Mouse (Mus musculus): ENCODE results near the gene Ttf2.

Gene Ttf2

DNA sequence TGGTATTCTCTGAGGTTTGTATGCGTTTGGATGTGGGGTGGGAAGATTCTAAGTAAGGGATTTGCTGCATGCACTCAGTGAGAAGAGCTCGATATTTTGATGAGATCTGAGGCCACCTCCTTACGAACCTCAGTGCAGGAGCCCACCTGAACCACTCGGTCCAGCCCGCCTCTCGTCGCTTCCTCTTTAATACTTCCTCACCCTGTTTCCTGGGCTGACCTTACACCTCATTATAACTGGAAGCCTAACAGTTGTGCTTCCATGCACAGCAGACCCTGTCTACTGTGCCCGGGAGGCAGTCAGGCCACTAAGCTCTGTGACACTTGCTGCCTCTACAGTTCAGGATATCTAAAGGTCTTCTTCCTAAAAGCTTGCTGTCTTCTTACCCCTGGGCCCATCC, 9.8 kb upstream of the Ttf2 start:
- DNase-seq (ENCODE audit: extremely low read depth, low read depth, low spot score), result no peak

DNA sequence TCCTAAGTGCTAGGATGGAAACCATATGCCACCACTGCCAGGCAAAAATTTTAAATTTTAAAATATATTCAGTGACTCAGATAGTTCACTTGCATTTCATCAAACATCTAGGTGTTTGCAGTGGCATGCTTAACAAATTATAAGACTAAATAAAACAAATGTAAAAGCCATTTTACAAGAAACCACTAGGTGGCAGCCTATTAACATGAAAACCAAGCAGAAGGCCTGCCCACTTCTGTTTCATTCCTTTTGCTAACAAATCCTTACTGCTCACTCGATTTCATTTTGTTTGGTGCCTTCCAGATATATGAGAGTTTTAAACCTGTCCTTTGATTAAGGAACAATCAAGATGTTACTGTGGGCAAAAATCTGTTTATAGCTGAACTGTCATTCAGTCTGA, 4.4 kb upstream of the Ttf2 start:
- no peak for DNase-seq (ENCODE audit: extremely low read depth, low read depth, low spot score)

DNA sequence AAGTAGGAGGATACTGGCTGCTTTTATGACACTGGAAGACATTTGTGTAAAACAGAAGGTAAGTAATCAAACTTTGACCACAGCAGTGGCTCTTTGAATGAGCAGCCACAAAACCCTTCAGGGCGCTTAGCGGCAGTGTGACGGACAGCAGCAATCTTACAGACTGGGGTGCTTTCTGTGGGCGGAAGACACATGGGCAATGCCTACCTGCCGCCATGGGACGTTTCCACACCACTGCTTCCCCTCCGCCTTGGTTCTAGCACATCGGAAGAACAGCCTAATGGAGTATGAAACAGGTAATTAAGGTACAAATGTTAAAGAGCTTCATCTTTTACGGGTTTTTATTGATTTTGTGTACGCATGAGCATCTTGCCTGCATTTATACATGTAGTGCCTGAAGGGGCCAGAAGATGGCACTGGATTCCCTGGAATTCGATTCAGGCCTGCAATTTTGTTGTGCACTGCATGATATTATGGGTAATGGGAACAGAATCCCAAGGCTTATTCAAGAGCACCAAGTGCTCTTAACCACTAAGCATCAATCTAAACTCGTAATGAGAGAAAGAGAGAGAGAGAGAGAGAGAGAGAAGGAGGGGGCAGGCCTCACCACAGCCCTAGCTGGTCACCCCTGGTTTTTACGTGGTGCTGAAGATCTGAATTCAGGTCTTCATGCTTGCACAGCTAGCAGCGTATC, 5.5 kb downstream of the Ttf2 start:
- no peak for DNase-seq (ENCODE audit: extremely low read depth, low read depth, low spot score)

DNA sequence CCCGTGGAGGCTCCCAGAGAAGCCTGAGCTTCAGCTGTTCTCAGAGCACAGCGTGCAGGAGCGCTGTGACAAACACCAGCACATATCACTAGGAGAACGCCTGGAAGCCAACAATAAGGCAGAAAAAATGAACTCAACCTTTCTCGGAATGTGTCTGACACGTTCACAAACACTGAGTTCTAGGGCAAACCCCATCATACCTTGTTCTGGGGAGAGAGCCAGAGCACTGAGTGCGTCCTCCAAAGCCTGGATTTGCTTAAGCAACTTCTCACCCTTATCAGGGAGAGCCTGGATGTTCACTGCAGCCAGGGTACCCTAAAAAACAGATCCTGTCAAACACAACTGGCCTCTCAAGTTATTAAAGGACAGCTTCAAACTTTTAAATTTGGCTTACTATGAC, 8.0 kb downstream of the Ttf2 start:
- no peak for DNase-seq (ENCODE audit: extremely low read depth, low read depth, low spot score)

DNA sequence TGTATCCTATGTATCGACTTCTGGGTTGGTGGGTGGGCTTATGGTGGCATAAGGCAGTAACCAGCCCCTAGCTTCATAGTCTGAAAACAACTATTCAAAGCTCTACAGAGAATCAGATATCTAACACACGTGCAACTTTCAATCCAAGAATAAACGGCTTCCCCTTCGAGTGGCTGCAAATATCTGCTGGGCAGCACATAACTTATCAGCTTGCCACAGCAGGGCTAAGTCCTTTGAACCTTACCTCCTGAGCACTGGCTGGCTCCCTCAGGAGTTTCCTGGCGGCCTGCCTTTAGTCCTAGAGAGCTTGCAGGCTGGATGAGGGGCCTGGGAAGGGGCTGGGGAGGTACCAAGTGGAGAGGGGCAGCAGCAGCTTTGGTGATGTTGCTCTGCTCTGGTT, 8.5 kb downstream of the Ttf2 start:
- no peak for DNase-seq (ENCODE audit: extremely low read depth, low read depth, low spot score)

DNA sequence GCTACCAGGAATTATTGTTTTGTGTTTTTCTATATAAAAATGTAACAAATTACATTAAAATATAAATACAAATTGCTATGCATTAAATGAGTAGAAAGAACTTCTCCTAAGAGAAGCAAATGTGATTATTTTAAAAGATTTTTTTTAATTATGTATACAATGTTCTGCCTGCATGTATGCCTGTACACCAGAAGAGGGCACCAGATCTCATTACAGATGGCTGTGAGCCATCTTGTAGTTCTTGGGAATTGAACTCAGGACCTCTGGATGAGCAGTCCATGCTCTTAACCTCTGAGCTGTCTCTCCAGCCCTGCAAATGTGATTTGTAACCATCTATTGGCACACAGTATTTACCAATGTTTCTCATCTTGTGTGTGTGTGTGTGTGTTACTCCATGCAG, 14.8 kb downstream of the Ttf2 start:
- no peak for DNase-seq (ENCODE audit: extremely low read depth, low read depth, low spot score)

DNA sequence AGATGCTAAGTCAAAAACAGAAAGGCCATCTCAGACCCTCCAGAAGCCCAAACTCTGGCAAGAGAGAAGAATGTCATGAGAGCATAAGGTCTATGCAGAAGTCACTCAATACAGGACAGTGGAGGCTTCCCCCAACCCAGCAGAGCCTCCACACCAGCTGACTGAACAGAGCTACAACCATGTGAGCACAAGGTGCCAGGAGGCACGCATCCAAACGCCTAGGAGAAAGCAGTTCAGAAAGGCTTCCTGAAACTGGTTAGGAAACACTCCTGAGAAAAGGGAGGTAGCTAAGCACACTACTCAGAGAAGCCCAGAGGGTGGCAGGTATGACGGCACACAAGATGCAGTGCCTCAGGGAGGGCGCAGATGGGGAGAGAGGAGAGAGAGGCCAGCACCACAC, 17.9 kb downstream of the Ttf2 start:
- DNase-seq (ENCODE audit: extremely low read depth, low read depth, low spot score), result no peak

DNA sequence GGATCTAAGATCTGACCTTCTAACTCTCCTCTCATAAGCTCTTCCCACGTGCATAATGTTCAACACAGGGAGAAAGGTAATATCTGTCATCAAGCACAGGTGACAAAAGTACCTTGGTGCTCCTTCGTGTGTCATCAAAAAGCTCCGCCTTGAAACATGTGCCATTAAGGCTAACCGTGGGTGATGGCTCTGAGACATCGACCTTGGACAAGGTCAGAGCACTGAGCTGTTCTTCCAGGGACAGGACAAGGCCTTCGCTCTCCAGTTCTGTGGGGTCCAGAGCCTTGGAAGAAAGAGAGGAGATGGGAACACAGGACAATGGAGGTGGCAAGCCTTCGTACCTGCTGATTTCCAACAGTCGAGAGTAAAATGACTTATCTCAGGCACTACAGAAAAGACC, 22.2 kb downstream of the Ttf2 start:
- no peak for DNase-seq (ENCODE audit: extremely low read depth, low read depth, low spot score)

DNA sequence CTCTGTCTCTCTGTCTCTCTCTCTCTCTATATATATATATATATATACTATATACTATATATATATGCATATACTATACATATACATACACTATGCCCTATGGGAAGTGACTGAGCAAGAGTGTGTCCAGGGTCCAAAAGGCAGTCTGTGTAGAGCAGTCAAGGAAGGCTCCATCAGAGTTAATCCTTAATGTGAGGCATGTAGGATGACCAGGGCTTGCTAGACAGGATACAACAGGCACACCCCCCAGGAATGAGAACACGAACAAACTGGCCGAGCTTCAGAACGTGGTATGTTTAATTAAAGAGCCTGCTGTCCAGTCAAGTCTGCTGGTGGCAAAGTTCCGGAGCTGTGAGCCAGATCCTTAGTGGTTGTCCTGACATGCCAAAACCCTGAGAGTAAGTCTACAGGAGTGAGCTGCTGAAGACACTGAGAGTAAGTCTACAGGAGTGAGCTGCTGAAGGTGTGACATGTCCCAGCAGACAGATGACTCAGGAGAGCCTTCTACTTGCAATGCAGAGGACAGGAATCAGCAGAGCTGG, 28.9 kb downstream of the Ttf2 start:
- DNase-seq (ENCODE audit: extremely low read depth, low read depth, low spot score), result peak; percentile 63

DNA sequence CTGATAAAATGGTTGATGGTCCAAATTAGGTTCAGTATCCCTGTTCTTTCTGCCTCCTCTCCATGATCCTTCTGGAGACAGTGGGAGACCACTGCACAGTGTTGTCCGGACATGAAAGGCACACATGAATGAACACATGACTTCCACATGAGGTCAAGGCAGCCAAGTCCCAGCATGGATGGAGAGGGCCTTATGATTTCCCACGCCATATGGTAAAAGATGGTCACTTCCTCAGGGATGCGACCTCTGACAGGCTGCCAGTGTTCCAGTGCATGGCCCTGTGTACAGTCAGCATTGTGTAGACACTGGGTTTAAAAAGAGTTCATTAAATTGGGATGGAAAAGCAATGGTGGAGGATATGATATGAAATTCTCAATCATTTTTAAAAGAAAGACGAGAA, 31.3 kb downstream of the Ttf2 start:
- no peak for DNase-seq (ENCODE audit: extremely low read depth, low read depth, low spot score)

DNA sequence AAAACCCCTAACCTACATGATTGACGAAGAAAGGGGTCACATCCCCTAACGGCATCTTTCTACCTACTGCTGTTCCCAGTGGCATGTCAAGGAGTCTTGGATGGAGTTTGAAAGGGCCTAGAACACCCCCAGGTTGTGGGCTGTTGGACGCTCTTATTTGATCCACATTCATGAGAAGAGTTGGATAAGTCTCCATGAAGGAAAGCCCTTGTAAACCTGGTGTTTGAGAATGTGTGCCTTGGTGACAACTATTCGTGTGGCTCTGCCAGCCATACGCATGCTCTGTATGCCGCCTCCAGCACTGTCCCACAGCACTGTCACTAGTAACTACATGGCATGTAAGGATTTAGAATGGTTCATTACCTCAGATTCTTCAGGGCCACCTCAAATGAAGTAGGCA, 33.3 kb downstream of the Ttf2 start:
- DNase-seq (ENCODE audit: extremely low read depth, low read depth, low spot score), result no peak

DNA sequence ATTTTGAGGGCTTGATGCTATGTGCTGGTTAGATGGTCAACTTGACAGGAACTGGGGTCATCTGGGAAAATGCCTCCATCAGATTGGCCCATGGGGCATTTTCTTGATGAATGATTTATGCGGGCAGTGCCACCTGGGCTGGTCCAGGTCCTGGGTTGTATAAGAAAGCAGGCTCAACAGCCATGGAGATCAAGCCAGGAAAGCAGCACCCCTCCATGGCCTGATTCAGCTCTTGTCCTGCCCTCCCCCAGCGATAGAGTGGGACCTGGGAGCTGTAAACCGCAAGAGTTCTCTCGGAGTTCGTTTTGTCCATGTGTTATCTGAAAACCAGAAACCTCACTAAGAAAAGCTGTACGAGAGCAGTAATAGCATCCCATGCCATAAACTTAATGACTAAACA, 33.9 kb downstream of the Ttf2 start:
- DNase-seq (ENCODE audit: extremely low read depth, low read depth, low spot score), result no peak

DNA sequence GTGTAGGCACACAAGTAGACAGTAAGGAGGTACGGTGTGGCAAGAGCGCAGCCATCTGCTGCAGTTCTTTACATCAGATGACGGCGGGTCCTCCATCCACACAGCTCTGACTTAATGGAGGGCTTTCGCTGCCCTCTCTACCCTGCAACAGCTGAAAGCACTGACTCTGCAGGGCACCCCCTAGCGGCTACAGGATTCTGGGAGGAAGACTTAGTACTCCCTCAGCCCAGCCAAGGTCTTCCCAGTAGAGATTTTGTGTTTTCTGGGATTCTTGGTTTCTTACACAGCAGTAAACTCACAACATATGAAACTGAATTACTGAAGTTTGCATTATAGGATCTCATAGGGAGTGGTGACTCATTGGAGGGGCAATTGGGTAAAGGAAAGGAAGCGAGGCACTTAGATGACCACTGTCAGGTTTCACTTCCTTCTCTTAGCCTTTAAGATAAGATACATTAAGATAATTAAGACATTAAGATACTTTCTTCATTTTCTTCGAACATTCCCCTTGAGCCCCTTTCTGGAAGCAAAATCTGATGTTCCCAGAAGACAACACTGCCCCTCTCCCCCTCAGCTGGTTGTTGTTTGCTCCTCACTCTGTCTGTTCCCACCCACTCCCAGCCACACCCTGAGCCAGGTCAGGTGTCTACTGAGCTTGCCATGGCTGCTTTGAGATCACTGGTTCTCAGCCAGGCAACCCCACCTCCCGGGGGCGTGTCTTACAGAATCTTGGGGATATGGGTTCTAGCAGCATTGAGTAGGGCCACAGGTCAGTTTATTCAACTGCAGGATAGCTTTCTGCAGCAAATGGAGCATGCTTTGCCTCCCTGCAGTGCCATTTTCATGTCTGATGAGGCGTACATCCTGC, 37.2 kb downstream of the Ttf2 start:
- DNase-seq (ENCODE audit: extremely low read depth, low read depth, low spot score), result no peak

DNA sequence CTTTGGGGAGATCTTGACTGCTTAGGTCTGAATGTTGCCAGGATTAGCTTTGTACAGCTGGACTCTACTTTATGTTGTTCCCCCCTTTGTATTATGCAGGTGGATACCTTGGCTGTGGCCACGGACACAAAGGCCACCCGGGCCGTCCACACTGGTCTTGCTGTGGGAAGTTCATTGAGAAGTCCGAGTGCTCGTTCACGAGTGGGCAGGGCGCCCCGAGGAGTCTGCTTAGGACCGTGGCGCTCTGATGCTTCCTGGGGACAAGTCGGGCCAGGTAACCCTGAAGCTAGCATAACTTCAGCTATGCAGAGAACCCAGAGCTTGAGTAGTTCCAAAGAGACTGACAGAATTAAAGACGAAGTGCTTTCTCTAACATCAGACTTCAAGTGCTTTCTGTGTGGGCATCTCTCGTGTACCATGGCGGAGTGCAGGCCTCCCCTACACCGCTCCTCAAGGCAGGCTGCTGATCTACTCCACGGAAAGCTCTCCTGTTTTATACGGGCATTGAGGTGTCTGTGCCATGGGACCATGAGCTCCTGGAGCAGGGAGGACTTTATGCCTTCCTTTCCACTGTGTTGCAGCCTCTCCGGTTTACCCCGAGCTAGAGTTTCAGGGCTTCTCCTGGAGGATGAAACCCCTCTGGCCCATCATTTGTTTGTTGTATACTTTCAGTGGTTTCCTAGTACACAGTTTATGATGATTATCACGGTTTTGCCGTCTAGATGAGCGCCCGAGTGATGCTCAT, 38.0 kb downstream of the Ttf2 start:
- DNase-seq (ENCODE audit: extremely low read depth, low read depth, low spot score), result no peak

DNA sequence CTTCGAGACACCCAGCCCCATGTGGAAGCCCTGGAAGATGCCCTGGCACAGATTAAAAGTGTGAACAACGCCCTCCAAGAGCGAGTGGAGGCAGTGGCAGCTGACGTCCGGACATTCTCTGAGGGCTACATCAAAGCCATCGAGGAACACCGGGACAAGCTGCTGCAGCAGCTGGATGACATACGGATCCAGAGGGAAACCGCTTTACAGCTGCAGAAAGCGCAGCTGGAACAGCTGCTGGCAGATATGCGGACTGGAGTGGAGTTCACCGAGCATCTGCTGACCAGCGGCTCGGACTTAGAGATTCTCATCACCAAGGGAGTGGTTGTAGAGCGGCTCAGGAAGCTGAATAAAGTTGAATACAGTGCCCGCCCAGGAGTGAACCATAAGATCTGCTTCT, 44.3 kb downstream of the Ttf2 start:
- DNase-seq (ENCODE audit: extremely low read depth, low read depth, low spot score), result no peak

DNA sequence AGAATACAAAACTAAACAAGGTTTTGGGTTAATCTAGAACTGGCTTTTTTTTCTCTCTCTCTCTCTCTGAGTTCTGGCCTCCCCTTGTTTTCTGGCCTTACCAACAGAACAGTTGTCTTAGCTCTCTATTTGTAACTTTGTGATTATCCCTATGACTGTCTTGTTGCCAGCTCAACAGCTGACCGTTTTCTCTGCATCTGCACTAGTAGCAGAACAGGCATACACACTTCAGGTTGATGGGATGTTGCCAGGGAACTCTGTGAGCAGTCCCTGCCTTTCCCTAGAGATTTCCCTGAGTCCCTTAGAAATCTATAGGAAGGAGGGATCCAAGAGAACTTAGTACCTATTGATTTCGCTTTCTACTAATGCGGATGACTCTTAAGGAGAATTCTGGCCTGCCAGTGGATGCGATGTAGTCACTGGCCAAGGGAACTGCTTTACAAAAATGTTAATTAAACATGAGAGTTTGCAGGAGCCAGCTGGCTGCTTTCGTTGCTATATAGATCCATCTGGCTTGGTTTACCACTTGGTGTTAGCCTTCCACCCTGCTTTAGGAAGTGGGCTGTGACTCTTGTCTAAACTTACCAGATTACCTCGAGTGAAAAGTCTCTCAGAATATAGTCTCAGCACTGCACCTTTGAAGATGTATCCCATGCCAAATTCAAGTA, 45.3 kb downstream of the Ttf2 start:
- no peak for DNase-seq (ENCODE audit: extremely low read depth, low read depth, low spot score)

DNA sequence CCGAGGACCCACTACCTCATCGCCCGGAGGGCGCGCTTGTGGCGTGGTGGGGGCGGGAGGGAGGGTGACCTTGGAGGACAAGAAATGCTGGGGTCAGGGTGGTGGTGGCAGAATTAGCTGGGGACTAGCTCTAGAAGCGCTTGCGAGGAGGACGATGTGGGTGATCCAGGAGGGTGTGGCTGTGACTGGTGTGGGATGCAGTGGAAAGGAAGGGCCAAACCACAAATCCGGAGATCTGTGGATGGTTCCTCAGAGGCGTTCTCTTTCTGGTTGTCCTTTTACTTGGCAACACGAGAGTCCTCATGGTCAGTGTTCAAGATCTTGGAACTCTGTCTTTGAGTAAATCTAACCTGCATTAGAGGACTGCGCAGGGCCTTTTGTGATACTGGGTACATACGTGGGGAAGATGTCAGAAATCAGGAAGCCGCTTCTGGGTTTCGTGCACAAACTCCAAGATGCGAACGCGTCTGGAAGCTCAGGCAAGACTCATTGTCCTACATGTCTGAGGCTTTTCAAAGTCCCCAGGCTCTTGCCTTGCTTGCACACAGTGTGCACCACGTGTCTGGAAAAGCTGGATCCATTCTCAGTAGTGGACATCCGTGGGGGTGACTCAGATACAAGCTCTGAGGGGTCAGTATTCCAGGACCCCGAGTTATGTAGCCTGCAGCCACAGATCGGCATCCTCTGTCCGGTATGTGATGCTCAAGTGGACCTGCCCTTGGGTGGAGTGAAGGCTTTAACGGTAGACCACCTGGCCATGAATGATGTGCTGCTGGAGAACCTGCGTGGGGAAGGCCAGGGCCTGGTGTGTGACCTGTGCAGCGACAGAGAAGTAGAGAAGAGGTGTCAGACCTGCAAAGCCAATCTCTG, 46.7 kb downstream of the Ttf2 start:
- DNase-seq (ENCODE audit: extremely low read depth, low read depth, low spot score), result no peak

DNA sequence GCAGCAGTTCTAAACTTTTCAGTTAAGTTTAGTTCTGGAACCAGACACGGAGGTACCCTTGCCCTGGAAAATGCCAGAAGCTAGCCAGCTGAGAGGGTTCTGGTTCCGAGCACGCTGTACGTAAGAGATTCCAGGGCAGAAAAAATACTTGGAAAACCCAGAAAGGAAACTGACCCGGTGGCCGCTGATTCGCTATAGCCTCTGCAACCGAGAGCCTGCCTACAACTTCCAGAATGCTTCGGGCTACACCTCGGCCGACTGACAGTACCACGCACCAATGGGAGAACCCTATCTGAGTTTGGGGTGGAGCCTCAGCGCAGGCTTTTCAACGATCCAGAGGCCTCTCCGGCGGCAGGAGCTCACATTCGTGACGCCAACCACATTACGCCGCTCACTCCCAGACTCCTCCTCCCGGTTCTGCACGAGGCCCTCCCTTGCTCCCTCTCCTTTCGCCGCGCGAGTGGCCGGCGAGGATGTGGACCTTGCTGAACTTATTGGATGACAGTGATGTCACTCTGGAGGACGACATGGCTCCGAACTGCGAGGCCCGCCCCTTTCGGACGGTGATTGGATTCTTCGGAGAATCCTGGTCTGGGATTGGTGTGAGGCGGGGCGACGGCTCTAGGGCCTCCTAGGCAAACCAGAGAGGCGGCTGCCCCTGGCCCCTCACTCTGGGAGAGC, 47.5 kb downstream of the Ttf2 start, which contains the start of gene Trim45:
Trim45 (plus strand) TSS at position 378 of the 681 bp plus-strand sequence.
- DNase-seq (ENCODE audit: extremely low read depth, low read depth, low spot score), result peak; percentile 97

DNA sequence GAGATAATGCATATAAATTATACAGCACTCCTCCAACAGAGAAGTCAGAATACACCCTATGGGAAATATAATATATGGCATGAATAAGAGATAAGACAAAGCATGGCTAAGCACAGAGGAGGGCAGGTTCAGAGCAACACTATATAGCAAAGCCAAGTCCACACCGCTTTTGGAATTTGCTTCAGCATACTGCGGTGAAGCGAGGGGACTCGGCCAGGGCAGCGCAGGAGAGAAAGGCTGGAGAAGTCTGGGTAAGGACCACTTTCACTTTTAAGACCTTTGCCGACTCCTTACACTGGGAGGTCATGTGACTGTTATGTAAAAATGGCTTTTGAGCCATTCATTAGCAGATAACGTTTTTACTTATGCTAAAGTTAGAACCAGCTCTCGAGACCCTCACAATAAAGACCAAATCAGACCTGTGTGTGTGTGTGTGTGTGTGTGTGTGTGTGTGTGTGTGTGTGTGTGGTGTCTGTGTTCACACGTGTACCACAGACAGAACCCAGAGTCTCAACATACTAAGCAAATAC, 48.8 kb downstream of the Ttf2 start:
- DNase-seq (ENCODE audit: extremely low read depth, low read depth, low spot score), result no peak

Measured in fat pad, adult 2 months (tissue).